Mouse (Mus musculus): ENCODE data around the gene Bckdhb. TPM values are rescaled to one million over a fixed set of nuclear protein-coding genes. Genes with fewer than 3 reads are reported as not detected.

The Bckdhb gene
- polyA plus RNA-seq (2014; fragmentation: Illumina TruSeq; extraction: RNeasy Lipid Tissue Mini Kit (QIAGEN cat#74804); ENCODE audit: low read depth, low replicate concordance) = 246 TPM

GRCm38 (mm10) chr9:83924878-83925687, at the start of gene Bckdhb:
TSS of gene Bckdhb (plus strand) at chr9:83925145.

Other genes starting within 250 kb of the Bckdhb start
- gene Elovl4, start 118.9 kb upstream of the Bckdhb start, polyA plus RNA-seq (2014; fragmentation: Illumina TruSeq; extraction: RNeasy Lipid Tissue Mini Kit (QIAGEN cat#74804); ENCODE audit: low read depth, low replicate concordance) = not detected
- not detected for gene Ttk, start 90.5 kb upstream of the Bckdhb start, polyA plus RNA-seq (2014; fragmentation: Illumina TruSeq; extraction: RNeasy Lipid Tissue Mini Kit (QIAGEN cat#74804); ENCODE audit: low read depth, low replicate concordance)